Mouse (Mus musculus): ENCODE measurements around the gene Atp6v1f. TPM values are rescaled to one million over a fixed set of nuclear protein-coding genes. Genes with fewer than 3 reads are reported as not detected.
A peak's percentile ranks its signal among the peaks of the same experiment; 100 is the strongest.

The Atp6v1f gene
- 262 and 302 TPM in 2 replicates for total RNA-seq (2014; rRNA removed)
- polyA plus RNA-seq (2015; fragmentation: Nextera tagmentation; extraction: Ambion mirVana), result 361 and 388 TPM in 2 replicates

GRCm38 (mm10) chr6:29467583-29468354 lies at the start of gene Atp6v1f:
Atp6v1f (plus strand) TSS chr6:29467718.
- TF ChIP-seq CTCF (IDR thresholded peaks at IDR 0.05), result peak; percentile 30; the same call in 1 of the 2 replicates
- Histone ChIP-seq H3K27me3 (ENCODE audit: insufficient read depth, low read length) (no peaks in the 10 kb centered on the region), H3K4me1 (ENCODE audit: insufficient read depth, low read length) (peaks cover 10% of the 10 kb centered on the region; the same call in 1 of the 2 replicates), H3K27ac (ENCODE audit: low read depth, low read length) (peak within 1 kb of the TSS; percentile 70), H3K9ac (replicated peaks; ENCODE audit: low read length, poor library complexity, severe bottlenecking) (peak within 1 kb of the TSS; percentile 63), H3K4me2 (ENCODE audit: low read depth, low read length, poor library complexity, severe bottlenecking) (peak within 1 kb of the TSS; percentile 59), H3K36me3 (ENCODE audit: insufficient read depth, low read length) (peaks cover 15% of the 10 kb centered on the region), H3K4me3 (ENCODE audit: low read depth, low read length) (peak within 1 kb of the TSS; percentile 71), H3K9me3 (ENCODE audit: low read length) (no peaks in the 10 kb centered on the region)
- DNase-seq (ENCODE audit: low spot score) (peak; percentile 97), ATAC-seq (ENCODE audit: low FRiP score) (peak; percentile 94)
- under 1% methylated on average over 39 of the region's 39 CpGs for WGBS

GRCm38 (mm10) chr6:29420596-29420995 lies 46.9 kb upstream of the Atp6v1f start:
- no peaks in the 10 kb centered on the region for H3K27me3 ChIP-seq (ENCODE audit: insufficient read depth, low read length)
- no peak overlapping the region for H3K4me2 ChIP-seq (ENCODE audit: low read depth, low read length, poor library complexity, severe bottlenecking)
- no peaks in the 10 kb centered on the region for H3K4me1 ChIP-seq (ENCODE audit: insufficient read depth, low read length)
- DNase-seq (ENCODE audit: low spot score), result no peak
- TF ChIP-seq CTCF (IDR thresholded peaks at IDR 0.05), result no peak
- H3K4me3 ChIP-seq (ENCODE audit: low read depth, low read length), result no peak overlapping the region
- H3K9ac ChIP-seq (replicated peaks; ENCODE audit: low read length, poor library complexity, severe bottlenecking), result no peak overlapping the region
- H3K27ac ChIP-seq (ENCODE audit: low read depth, low read length), result no peak overlapping the region
- peaks cover 19% of the 10 kb centered on the region; the same call in 1 of the 2 replicates for H3K36me3 ChIP-seq (ENCODE audit: insufficient read depth, low read length)
- no peaks in the 10 kb centered on the region for H3K9me3 ChIP-seq (ENCODE audit: low read length)
- ATAC-seq (ENCODE audit: low FRiP score), result no peak
- WGBS, result 93% methylated on average over 2 of the region's 2 CpGs

GRCm38 (mm10) chr6:29425118-29425517 lies 42.4 kb upstream of the Atp6v1f start:
- Histone ChIP-seq H3K4me3 (ENCODE audit: low read depth, low read length) (no peak overlapping the region), H3K4me2 (ENCODE audit: low read depth, low read length, poor library complexity, severe bottlenecking) (no peak overlapping the region), H3K9ac (replicated peaks; ENCODE audit: low read length, poor library complexity, severe bottlenecking) (no peak overlapping the region), H3K27ac (ENCODE audit: low read depth, low read length) (no peak overlapping the region), H3K4me1 (ENCODE audit: insufficient read depth, low read length) (no peaks in the 10 kb centered on the region), H3K27me3 (ENCODE audit: insufficient read depth, low read length) (no peaks in the 10 kb centered on the region), H3K9me3 (ENCODE audit: low read length) (no peaks in the 10 kb centered on the region), H3K36me3 (ENCODE audit: insufficient read depth, low read length) (peaks cover 6% of the 10 kb centered on the region; the same call in 1 of the 2 replicates)
- DNase-seq (ENCODE audit: low spot score) (no peak), ATAC-seq (ENCODE audit: low FRiP score) (no peak)
- 66% methylated on average over 8 of the region's 8 CpGs for WGBS
- no peak for TF ChIP-seq CTCF (IDR thresholded peaks at IDR 0.05)

GRCm38 (mm10) chr6:29426331-29426730 lies 41.2 kb upstream of the Atp6v1f start:
- peaks cover 6% of the 10 kb centered on the region; the same call in 1 of the 2 replicates for H3K36me3 ChIP-seq (ENCODE audit: insufficient read depth, low read length)
- H3K9ac ChIP-seq (replicated peaks; ENCODE audit: low read length, poor library complexity, severe bottlenecking), result no peak overlapping the region
- WGBS, result 80% methylated on average over 6 of the region's 6 CpGs
- no peak for TF ChIP-seq CTCF (IDR thresholded peaks at IDR 0.05)
- H3K27me3 ChIP-seq (ENCODE audit: insufficient read depth, low read length), result no peaks in the 10 kb centered on the region
- ATAC-seq (ENCODE audit: low FRiP score) (no peak), DNase-seq (ENCODE audit: low spot score) (no peak)
- no peak overlapping the region for H3K27ac ChIP-seq (ENCODE audit: low read depth, low read length)
- no peaks in the 10 kb centered on the region for H3K9me3 ChIP-seq (ENCODE audit: low read length)
- no peaks in the 10 kb centered on the region for H3K4me1 ChIP-seq (ENCODE audit: insufficient read depth, low read length)
- no peak overlapping the region for H3K4me3 ChIP-seq (ENCODE audit: low read depth, low read length)
- H3K4me2 ChIP-seq (ENCODE audit: low read depth, low read length, poor library complexity, severe bottlenecking), result no peak overlapping the region

DNA sequence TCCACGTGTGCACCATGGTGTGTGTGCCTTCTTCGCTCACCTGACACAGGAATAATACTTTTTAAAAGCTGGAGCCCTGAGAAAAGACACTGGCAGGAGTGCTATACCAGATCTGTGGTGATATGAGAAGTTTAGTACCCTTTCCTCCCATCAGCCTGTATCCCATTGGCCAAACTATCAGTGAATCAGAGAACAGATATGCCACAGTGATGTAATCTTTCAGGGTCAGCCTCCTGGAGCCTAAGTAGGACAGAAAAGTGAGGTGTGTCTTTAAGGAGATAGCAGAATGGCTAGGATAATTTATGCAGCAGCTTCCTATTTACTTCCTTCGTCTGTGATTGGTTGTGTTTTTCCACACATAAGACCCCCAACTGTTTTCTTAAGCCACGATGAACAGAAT lies 39.3 kb upstream of the Atp6v1f start:
- H3K9me3 ChIP-seq (ENCODE audit: low read length), result no peaks in the 10 kb centered on the region
- ATAC-seq (ENCODE audit: low FRiP score), result no peak
- H3K4me2 ChIP-seq (ENCODE audit: low read depth, low read length, poor library complexity, severe bottlenecking), result no peak overlapping the region
- TF ChIP-seq CTCF (IDR thresholded peaks at IDR 0.05), result no peak
- 54% methylated on average over 4 of the region's 4 CpGs for WGBS
- peaks cover 12% of the 10 kb centered on the region for H3K27me3 ChIP-seq (ENCODE audit: insufficient read depth, low read length)
- no peaks in the 10 kb centered on the region for H3K4me1 ChIP-seq (ENCODE audit: insufficient read depth, low read length)
- no peak overlapping the region for H3K9ac ChIP-seq (replicated peaks; ENCODE audit: low read length, poor library complexity, severe bottlenecking)
- no peak for DNase-seq (ENCODE audit: low spot score)
- no peak overlapping the region for H3K27ac ChIP-seq (ENCODE audit: low read depth, low read length)
- no peak overlapping the region for H3K4me3 ChIP-seq (ENCODE audit: low read depth, low read length)
- H3K36me3 ChIP-seq (ENCODE audit: insufficient read depth, low read length), result peaks cover 3% of the 10 kb centered on the region; the same call in 1 of the 2 replicates
